Mouse (Mus musculus) forebrain, embryonic 10.5 days (tissue): ENCODE data around the gene Ykt6. TPM values are rescaled to one million over a fixed set of nuclear protein-coding genes. Genes with fewer than 3 reads are reported as not detected.

Experiments used
- DNase-seq: peaks from one replicate; pipeline ENCODE4 v3.0.0-alpha.2; 2017; ENCODE audit warnings: low spot score; ENCODE audit errors: extremely low spot score
- H3K27ac ChIP-seq: fragments of 300-500 bp; sonication (generic); 2 replicates; pipeline ENCODE4 v1.5.1; 2016; ENCODE audit warnings: mild to moderate bottlenecking
- H3K27me3 ChIP-seq: fragments of 300-500 bp; sonication (generic); 2 replicates; pipeline ENCODE4 v1.6.1; 2016; ENCODE audit warnings: mild to moderate bottlenecking; ENCODE audit not compliant: poor library complexity, severe bottlenecking
- H3K36me3 ChIP-seq: fragments of 300-500 bp; sonication (generic); replicated peaks from 2 replicates; pipeline ENCODE4 v1.6.1; 2016; ENCODE audit warnings: mild to moderate bottlenecking, moderate library complexity
- H3K4me1 ChIP-seq: fragments of 300-500 bp; sonication (generic); 2 replicates; pipeline ENCODE4 v1.6.1; 2016
- H3K4me3 ChIP-seq: fragments of 300-500 bp; sonication (generic); 2 replicates; pipeline ENCODE4 v1.5.1; 2016; ENCODE audit warnings: mild to moderate bottlenecking, moderate library complexity
- H3K9me3 ChIP-seq: fragments of 300-500 bp; sonication (generic); 2 replicates; pipeline ENCODE4 v1.6.1; 2016; ENCODE audit warnings: mild to moderate bottlenecking, moderate library complexity
- WGBS: fragments of 180-500 bp; shearing (Covaris S2); methylation state at CpG from one replicate; pipeline ENCODE4 v1.1.7; 2016; 5-methylcytosine and 5-hydroxymethylcytosine counted together
- polyA plus RNA-seq: library from polyadenylated mRNA; unstranded; fragments of >200 nt; fragmentation: Nextera tagmentation; extraction: Ambion mirVana; gene quantifications from 2 replicates; pipeline ENCODE4 v1.2.1, GENCODE M21; 2016

Gene Ykt6
- polyA plus RNA-seq, 1 experiment from 2014 or later = 65.5 TPM

GRCm38 (mm10) chr11:5953130-5953765 is 2.2 kb upstream of the Ykt6 start:
- Histone ChIP-seq H3K4me3 (no peak overlapping the region), H3K9me3 (no peaks in the 10 kb centered on the region), H3K36me3 (peaks cover 6% of the 10 kb centered on the region), H3K27me3 (no peaks in the 10 kb centered on the region), H3K27ac (no peak overlapping the region), H3K4me1 (peaks cover 45% of the 10 kb centered on the region)
- 31% methylated on average over 8 of the region's 8 CpGs for WGBS
- DNase-seq = no peak

DNA sequence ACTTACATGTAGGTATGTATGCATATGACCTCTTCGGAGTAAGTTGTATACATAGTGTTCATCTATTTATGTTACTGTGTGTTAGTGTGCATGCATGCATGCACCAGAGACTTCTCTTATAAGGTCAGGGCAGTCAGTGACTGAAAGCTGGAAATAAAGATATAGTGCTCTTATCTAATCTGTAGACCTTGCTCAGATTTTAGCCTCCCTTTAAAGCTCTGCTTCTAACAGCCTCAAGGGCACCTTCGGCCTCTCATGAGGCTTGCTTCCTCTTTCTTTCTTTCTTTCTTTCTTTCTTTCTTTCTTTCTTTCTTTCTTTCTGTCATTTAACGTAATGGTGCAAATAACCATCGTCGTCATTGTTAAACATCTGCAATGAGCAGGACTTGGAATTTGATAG is 1.1 kb upstream of the Ykt6 start:
- H3K27ac ChIP-seq = no peak overlapping the region
- no peaks in the 10 kb centered on the region for H3K27me3 ChIP-seq
- H3K4me1 ChIP-seq = peaks cover 33% of the 10 kb centered on the region
- H3K36me3 ChIP-seq = peaks cover 14% of the 10 kb centered on the region
- H3K9me3 ChIP-seq = no peaks in the 10 kb centered on the region
- no peak for DNase-seq
- WGBS = 78% methylated on average over 5 of the region's 5 CpGs
- no peak overlapping the region for H3K4me3 ChIP-seq

DNA sequence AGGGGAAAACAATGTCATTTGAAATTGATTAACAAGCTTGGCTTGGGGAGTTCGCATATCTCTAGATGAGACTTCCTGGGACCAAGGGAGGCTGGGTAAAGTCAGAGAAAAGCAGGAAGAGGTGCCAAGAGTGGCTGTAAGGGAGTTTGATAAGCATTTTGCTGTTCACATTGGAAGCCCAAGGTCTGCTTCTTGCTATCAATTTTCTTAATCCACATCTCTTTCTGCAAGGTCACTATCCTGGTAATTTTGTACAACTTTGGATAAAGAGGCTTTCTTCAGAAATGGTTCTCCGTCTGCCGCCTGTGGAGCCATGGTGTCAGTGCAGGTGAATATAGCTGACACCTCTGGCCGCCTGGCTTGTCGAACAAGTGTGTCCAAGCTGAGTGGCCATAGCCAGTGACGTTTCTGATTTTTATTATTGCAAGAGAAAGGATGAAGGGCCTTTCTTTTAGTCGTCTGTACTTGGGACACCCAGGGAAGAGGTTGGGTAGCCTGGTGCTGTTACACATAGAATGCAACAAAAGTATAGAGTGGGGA is 458 bp upstream of the Ykt6 start:
- Histone ChIP-seq H3K27me3 (no peaks in the 10 kb centered on the region), H3K4me1 (peaks cover 27% of the 10 kb centered on the region), H3K27ac (peak overlapping the region; percentile 90), H3K36me3 (peaks cover 20% of the 10 kb centered on the region), H3K4me3 (peak overlapping the region; percentile 76), H3K9me3 (no peaks in the 10 kb centered on the region)
- no peak for DNase-seq
- 11% methylated on average over 7 of the region's 7 CpGs for WGBS

GRCm38 (mm10) chr11:5960051-5960450 is 4.6 kb downstream of the Ykt6 start:
- no peak for DNase-seq
- Histone ChIP-seq H3K4me3 (no peak overlapping the region), H3K36me3 (peaks cover 70% of the 10 kb centered on the region), H3K27ac (no peak overlapping the region), H3K27me3 (no peaks in the 10 kb centered on the region), H3K9me3 (no peaks in the 10 kb centered on the region), H3K4me1 (peaks cover 20% of the 10 kb centered on the region)
- WGBS = 83% methylated on average over 2 of the region's 2 CpGs

DNA sequence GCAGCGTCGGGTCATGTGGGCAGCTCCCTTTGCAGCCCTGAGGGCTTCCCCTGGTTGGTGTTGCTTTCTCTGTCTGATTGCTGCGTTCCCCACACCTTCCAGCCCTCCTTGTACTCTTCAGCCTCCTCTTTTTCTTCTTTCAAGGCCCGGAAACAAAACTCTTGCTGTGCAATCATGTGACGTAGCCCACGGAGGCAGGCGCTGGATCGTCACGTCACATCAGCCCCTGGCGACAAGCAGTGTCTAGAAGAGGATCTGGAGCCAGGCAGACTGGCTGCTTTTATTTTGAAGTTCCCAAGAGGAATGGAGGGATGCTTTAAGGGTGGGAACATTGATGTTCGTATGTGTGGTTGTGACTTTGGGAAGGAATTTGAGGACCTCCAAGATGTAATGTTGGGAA is 10.4 kb downstream of the Ykt6 start:
- WGBS = 90% methylated on average over 11 of the region's 11 CpGs
- H3K9me3 ChIP-seq = no peaks in the 10 kb centered on the region
- peaks cover 99% of the 10 kb centered on the region for H3K36me3 ChIP-seq
- DNase-seq = no peak
- no peak overlapping the region for H3K27ac ChIP-seq
- H3K4me1 ChIP-seq = peaks cover 16% of the 10 kb centered on the region; the same call in 1 of the 2 replicates
- no peaks in the 10 kb centered on the region for H3K27me3 ChIP-seq
- no peak overlapping the region for H3K4me3 ChIP-seq

DNA sequence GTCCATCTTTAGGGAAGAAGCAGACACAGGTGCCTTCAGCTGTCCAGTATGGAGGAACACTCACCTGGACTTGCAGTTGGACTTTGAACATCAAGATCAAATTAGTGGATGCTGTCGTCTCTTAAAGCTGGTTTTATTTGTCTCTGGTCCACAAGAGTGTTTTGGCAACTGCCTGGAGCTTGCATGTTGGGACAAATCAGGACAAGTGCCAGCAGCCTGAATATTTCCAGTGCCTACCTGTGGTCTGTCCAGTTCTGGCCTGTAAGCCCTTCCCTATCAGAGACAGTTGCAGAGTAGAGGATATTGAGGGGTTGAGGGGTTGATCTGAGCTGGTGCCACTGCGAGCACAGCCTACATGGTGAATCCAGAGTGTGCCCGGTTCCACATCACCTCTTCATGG is 11.3 kb downstream of the Ykt6 start:
- Histone ChIP-seq H3K4me3 (no peak overlapping the region), H3K27ac (no peak overlapping the region), H3K36me3 (peaks cover 96% of the 10 kb centered on the region), H3K4me1 (peaks cover 24% of the 10 kb centered on the region; the same call in 1 of the 2 replicates), H3K9me3 (no peaks in the 10 kb centered on the region), H3K27me3 (no peaks in the 10 kb centered on the region)
- DNase-seq = no peak
- 89% methylated on average over 3 of the region's 3 CpGs for WGBS

GRCm38 (mm10) chr11:5968223-5968622 is 12.7 kb downstream of the Ykt6 start:
- Histone ChIP-seq H3K36me3 (peaks cover 84% of the 10 kb centered on the region), H3K9me3 (no peaks in the 10 kb centered on the region), H3K27me3 (no peaks in the 10 kb centered on the region), H3K4me1 (peaks cover 38% of the 10 kb centered on the region), H3K27ac (no peak overlapping the region), H3K4me3 (no peak overlapping the region)
- 58% methylated on average over 6 of the region's 6 CpGs for WGBS
- no peak for DNase-seq

DNA sequence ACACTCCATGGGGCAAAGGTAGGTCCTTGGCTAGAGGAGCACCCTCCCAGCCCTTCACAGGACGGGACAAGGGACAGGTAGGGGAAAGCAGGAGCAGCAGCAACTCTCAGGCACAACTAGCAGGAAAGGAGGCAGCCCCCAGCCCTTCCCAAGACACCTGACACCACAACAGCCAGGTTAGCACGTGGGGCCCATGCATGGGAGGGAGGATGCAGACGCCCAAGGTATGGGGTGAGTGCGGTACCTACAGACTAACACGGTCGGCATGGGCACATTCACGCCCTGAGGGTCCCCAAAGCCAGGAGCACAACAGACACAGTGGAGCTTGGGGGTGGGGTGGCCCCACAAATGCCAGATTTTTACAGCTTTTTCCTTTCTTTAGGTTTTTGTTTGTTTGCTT is 15.7 kb downstream of the Ykt6 start:
- Histone ChIP-seq H3K36me3 (peaks cover 55% of the 10 kb centered on the region), H3K27me3 (no peaks in the 10 kb centered on the region), H3K9me3 (no peaks in the 10 kb centered on the region), H3K4me1 (peaks cover 51% of the 10 kb centered on the region), H3K27ac (no peak overlapping the region), H3K4me3 (no peak overlapping the region)
- WGBS = 52% methylated on average over 7 of the region's 7 CpGs
- DNase-seq = no peak

DNA sequence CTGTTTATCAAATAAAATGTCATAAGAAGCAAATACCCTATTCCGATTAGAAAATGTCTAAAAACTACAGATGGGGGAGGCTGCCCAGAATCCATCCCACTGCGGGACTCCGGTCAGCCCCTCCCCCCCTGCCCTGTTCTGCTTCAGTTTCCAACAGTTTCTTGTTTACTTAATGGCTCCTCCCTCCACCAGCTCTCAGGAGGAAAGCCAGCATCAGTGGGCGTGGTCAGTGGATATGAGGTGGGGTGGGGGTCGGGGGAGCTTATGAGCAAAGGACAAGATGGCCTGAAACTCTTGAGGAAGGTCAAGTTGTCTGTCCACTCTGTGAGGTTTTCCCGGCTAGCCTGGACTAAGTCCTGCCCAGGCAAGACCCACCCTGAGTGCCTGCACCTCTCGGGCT is 17.7 kb downstream of the Ykt6 start:
- DNase-seq = no peak
- Histone ChIP-seq H3K9me3 (no peaks in the 10 kb centered on the region), H3K27me3 (no peaks in the 10 kb centered on the region), H3K27ac (0 out of 2 replicates have a peak overlapping the region, but pooled peaks have one; percentile 12), H3K4me1 (peaks cover 50% of the 10 kb centered on the region), H3K4me3 (no peak overlapping the region), H3K36me3 (peaks cover 35% of the 10 kb centered on the region)
- WGBS = 49% methylated on average over 7 of the region's 7 CpGs

DNA sequence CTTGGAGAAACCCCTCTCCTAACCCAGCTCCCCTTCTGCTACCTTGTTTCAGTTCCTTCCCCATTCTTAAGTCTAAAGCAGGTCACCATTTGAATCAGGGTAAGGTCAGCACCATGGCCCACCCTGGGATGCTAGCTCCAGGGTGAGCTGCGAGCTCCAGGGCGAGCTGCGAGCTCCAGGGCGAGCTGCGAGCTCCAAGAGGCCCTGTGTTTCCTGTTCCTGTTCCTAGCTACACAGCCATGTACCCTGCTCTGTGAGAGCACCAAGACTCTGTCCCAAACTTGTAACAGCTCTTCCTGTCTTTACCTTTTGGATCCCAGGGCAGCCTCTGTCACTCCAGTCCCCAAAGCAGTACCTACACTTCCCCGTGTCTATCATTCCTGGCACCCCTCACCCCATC is 18.6 kb downstream of the Ykt6 start:
- Histone ChIP-seq H3K9me3 (no peaks in the 10 kb centered on the region), H3K27ac (0 out of 2 replicates have a peak overlapping the region, but pooled peaks have one; percentile 12), H3K4me1 (peaks cover 45% of the 10 kb centered on the region), H3K4me3 (no peak overlapping the region), H3K27me3 (no peaks in the 10 kb centered on the region), H3K36me3 (peaks cover 26% of the 10 kb centered on the region)
- no peak for DNase-seq
- 79% methylated on average over 6 of the region's 6 CpGs for WGBS

DNA sequence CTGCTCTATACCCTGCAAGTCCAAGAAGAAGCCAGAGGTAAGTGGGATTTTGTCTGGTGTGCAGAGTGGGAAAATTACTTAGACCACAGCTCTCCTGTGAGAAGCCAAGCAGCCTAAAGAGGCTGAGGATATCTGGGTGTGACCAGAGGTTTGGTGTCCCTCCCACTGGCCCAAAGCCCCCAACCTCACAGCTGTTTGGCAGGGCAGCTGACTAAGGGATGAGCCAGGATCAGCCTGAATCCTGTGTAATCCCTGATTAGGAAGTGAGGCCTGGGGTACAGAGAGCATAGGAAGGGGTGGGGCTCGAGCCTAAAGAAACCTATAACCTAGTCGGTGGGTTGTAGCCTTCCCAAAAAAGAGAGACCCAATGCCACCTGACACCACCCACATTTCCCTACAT is 19.6 kb downstream of the Ykt6 start:
- no peak for DNase-seq
- peaks cover 45% of the 10 kb centered on the region for H3K4me1 ChIP-seq
- no peak overlapping the region for H3K4me3 ChIP-seq
- H3K9me3 ChIP-seq = no peaks in the 10 kb centered on the region
- H3K27me3 ChIP-seq = no peaks in the 10 kb centered on the region
- 57% methylated on average over 2 of the region's 2 CpGs for WGBS
- H3K27ac ChIP-seq = no peak overlapping the region
- peaks cover 17% of the 10 kb centered on the region for H3K36me3 ChIP-seq

DNA sequence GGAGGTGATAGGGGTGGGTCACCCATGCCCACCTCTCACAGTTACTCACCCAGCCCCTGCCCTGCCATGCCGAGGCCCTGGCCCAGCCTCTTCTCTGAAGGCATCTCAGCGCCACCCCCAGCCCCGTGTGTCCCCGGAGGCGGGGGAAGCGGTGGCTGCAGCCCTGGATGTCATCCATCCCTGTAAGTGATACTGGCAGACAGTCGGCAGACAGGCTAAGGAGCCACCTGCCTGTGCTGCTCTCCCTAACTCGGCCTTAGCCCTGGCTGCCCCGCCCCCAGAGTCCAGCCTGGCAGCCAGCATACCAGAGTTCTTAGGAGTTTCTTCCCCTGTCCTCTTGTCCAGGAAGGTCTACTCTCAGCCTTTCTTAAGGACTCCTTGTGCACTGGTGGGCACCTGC is 20.6 kb downstream of the Ykt6 start:
- H3K36me3 ChIP-seq = peaks cover 7% of the 10 kb centered on the region
- H3K4me3 ChIP-seq = no peak overlapping the region
- peaks cover 49% of the 10 kb centered on the region for H3K4me1 ChIP-seq
- H3K27ac ChIP-seq = no peak overlapping the region
- H3K9me3 ChIP-seq = no peaks in the 10 kb centered on the region
- no peak for DNase-seq
- WGBS = 30% methylated on average over 9 of the region's 9 CpGs
- no peaks in the 10 kb centered on the region for H3K27me3 ChIP-seq

DNA sequence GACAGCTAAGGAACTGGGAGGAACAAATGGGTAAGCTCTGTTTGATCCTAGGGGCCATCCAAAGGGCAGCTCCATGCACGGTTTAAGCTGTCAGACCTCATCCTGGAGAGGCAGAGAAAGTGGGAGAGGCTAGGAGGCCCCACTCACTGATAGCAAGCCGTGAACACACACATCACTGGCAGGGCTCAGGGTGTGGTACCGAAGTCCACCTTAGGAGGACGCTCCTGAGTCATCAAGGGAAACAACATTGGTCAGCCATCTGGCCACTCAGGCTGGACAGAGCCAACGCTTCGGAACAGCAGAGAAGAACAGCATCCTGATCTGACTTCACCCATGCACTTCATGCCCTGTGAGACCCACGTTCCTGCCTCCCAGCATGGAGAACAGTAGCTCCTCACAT is 23.6 kb downstream of the Ykt6 start:
- DNase-seq = no peak
- H3K9me3 ChIP-seq = no peaks in the 10 kb centered on the region
- H3K4me3 ChIP-seq = no peak overlapping the region
- H3K4me1 ChIP-seq = peaks cover 24% of the 10 kb centered on the region
- no peak overlapping the region for H3K27ac ChIP-seq
- 92% methylated on average over 7 of the region's 7 CpGs for WGBS
- no peaks in the 10 kb centered on the region for H3K36me3 ChIP-seq
- H3K27me3 ChIP-seq = no peaks in the 10 kb centered on the region
